Mouse (Mus musculus) CH12.LX (cell line): ENCODE measurements at regions not wholly inside any gene's neighbourhood (a gene's known extent, or its start where the extent isn't known, plus 50 kb on each side); places are given as distances from the start of the nearest gene placed in this dataset.

Experiments used
- DNase-seq: peaks from one replicate; pipeline ENCODE4 v3.0.0-alpha.2; 2013; ENCODE audit errors: extremely low read depth
- H3K27ac ChIP-seq: 2 replicates; pipeline ENCODE4 v1.5.1; 2012; ENCODE audit warnings: low read depth, mild to moderate bottlenecking, control low read depth, moderate library complexity; ENCODE audit not compliant: insufficient read depth
- H3K27me3 ChIP-seq: replicated peaks from 2 replicates; pipeline ENCODE3; 2012; ENCODE audit warnings: inconsistent platforms
- H3K36me3 ChIP-seq, 2 experiments: replicated peaks in 1 of 2; 2 replicates each; pipeline versions ENCODE3 to v1.6.1; 2012; ENCODE audit warnings: inconsistent platforms in 1 of 2, low read length in 1 of 2, mild to moderate bottlenecking in 1 of 2, mixed read lengths in 1 of 2, moderate library complexity in 1 of 2; ENCODE audit not compliant: control insufficient read depth in 1 of 2, insufficient read depth in 1 of 2
- H3K4me1 ChIP-seq, 2 experiments: 2 replicates each; pipeline ENCODE4 v1.6.1; 2012; ENCODE audit warnings: inconsistent platforms in 1 of 2, moderate library complexity in 1 of 2; ENCODE audit not compliant: insufficient read depth in 2 of 2, control insufficient read depth in 1 of 2
- H3K4me2 ChIP-seq: 2 replicates; pipeline ENCODE4 v1.6.1; 2012; ENCODE audit warnings: low read depth, mild to moderate bottlenecking, control low read depth; ENCODE audit not compliant: poor library complexity, insufficient read depth, severe bottlenecking
- H3K4me3 ChIP-seq, 3 experiments: fragments of 150-350 bp in 1 of 3; sonication (generic) in 1 of 3; replicated peaks in 1 of 3; 2 replicates each; pipeline versions ENCODE3 to v1.5.1; 2011 to 2012; ENCODE audit warnings: low read depth in 2 of 3, low read length in 2 of 3, mild to moderate bottlenecking in 2 of 3, moderate library complexity in 2 of 3, control low read depth in 1 of 3, improper control_type of control experiment in 1 of 3, inconsistent platforms in 1 of 3, mixed read lengths in 1 of 3; ENCODE audit not compliant: poor library complexity in 1 of 3
- H3K79me2 ChIP-seq: replicated peaks from 2 replicates; pipeline ENCODE4 v1.6.1; 2012; ENCODE audit warnings: mild to moderate bottlenecking, moderate library complexity; ENCODE audit not compliant: control insufficient read depth, poor library complexity, insufficient read depth, severe bottlenecking; ENCODE audit errors: extremely low read depth
- H3K9ac ChIP-seq: 2 replicates; pipeline ENCODE4 v1.6.1; 2012; ENCODE audit warnings: low read depth, mild to moderate bottlenecking, control low read depth, moderate library complexity; ENCODE audit not compliant: insufficient read depth
- H3K9me3 ChIP-seq: replicated peaks from 2 replicates; pipeline ENCODE3; 2012; ENCODE audit warnings: low read length, inconsistent platforms, mixed read lengths
- CHD1 ChIP-seq: IDR thresholded peaks from 2 replicates; pipeline ENCODE4 v1.6.1; 2012; ENCODE audit warnings: low read depth, low read length, improper control_type of control experiment, inconsistent platforms
- CHD2 ChIP-seq: IDR thresholded peaks from 2 replicates; pipeline ENCODE4 v1.6.1; 2011; ENCODE audit warnings: low read length, improper control_type of control experiment
- CTCF ChIP-seq, 2 experiments: IDR thresholded peaks in 1 of 2; conservative IDR thresholded peaks in 1 of 2; 2 replicates each; pipeline ENCODE4 v1.5.1; 2011 to 2012; ENCODE audit warnings: low read depth in 2 of 2, low read length in 2 of 2, improper control_type of control experiment in 1 of 2, inconsistent platforms in 1 of 2, mild to moderate bottlenecking in 1 of 2, moderate library complexity in 1 of 2
- E2F4 ChIP-seq: IDR thresholded peaks from 2 replicates; pipeline ENCODE4 v1.6.1; 2011; ENCODE audit warnings: low read depth, low read length, improper control_type of control experiment; ENCODE audit not compliant: insufficient replicate concordance
- EP300 ChIP-seq: IDR thresholded peaks from 2 replicates; pipeline ENCODE4 v1.6.1; 2011; ENCODE audit warnings: low read length, improper control_type of control experiment
- ETS1 ChIP-seq: conservative IDR thresholded peaks from 2 replicates; pipeline ENCODE4 v1.6.1; 2012; ENCODE audit warnings: low read depth, mild to moderate bottlenecking, inconsistent platforms, low read length, improper control_type of control experiment, moderate library complexity
- GABPA ChIP-seq: IDR thresholded peaks from 2 replicates; pipeline ENCODE4 v1.6.1; 2012; ENCODE audit warnings: low read depth, low read length, improper control_type of control experiment, inconsistent platforms; ENCODE audit not compliant: insufficient replicate concordance
- HCFC1 ChIP-seq: IDR thresholded peaks from 2 replicates; pipeline ENCODE4 v1.6.1; 2012; ENCODE audit warnings: low read depth, mild to moderate bottlenecking, inconsistent platforms, low read length, improper control_type of control experiment
- JUN ChIP-seq: IDR thresholded peaks from 2 replicates; pipeline ENCODE4 v1.6.1; 2011; ENCODE audit warnings: low read depth, mild to moderate bottlenecking, low read length, improper control_type of control experiment, moderate library complexity; ENCODE audit not compliant: insufficient read depth
- JUND ChIP-seq: conservative IDR thresholded peaks from 2 replicates; pipeline ENCODE4 v1.6.1; 2011; ENCODE audit warnings: low read depth, low read length, improper control_type of control experiment
- KAT2A ChIP-seq: IDR thresholded peaks from 2 replicates; pipeline ENCODE4 v1.6.1; 2012; ENCODE audit warnings: low read length, improper control_type of control experiment, inconsistent platforms; ENCODE audit not compliant: insufficient replicate concordance
- MAFK ChIP-seq: IDR thresholded peaks from 2 replicates; pipeline ENCODE4 v1.6.1; 2011; ENCODE audit warnings: low read length, improper control_type of control experiment; ENCODE audit not compliant: insufficient replicate concordance
- MAX ChIP-seq: IDR thresholded peaks from 2 replicates; pipeline ENCODE4 v1.6.1; 2011; ENCODE audit warnings: low read length, improper control_type of control experiment
- MAZ ChIP-seq: IDR thresholded peaks from 2 replicates; pipeline ENCODE4 v1.6.1; 2012; ENCODE audit warnings: low read depth, mild to moderate bottlenecking, inconsistent platforms, low read length, improper control_type of control experiment, moderate library complexity
- MEF2A ChIP-seq: IDR thresholded peaks from 2 replicates; pipeline ENCODE4 v1.6.1; 2014; ENCODE audit warnings: low read depth, mild to moderate bottlenecking, inconsistent platforms, low read length, improper control_type of control experiment, borderline replicate concordance
- MXI1 ChIP-seq: IDR thresholded peaks from 2 replicates; pipeline ENCODE4 v1.6.1; 2011; ENCODE audit warnings: mild to moderate bottlenecking, low read depth, low read length, improper control_type of control experiment
- MYC ChIP-seq: IDR thresholded peaks from 2 replicates; pipeline ENCODE4 v1.6.1; 2011; ENCODE audit warnings: low read depth, mild to moderate bottlenecking, improper control_type of control experiment, low read length
- NELFE ChIP-seq: IDR thresholded peaks from 2 replicates; pipeline ENCODE4 v1.6.1; 2011; ENCODE audit warnings: low read depth, low read length, improper control_type of control experiment
- POLR2A ChIP-seq: IDR thresholded peaks from 2 replicates; pipeline ENCODE4 v1.6.1; 2011; ENCODE audit warnings: low read depth, mild to moderate bottlenecking, improper control_type of control experiment, low read length
- POLR2AphosphoS2 ChIP-seq: IDR thresholded peaks from 2 replicates; pipeline ENCODE4 v1.6.1; 2011; ENCODE audit warnings: low read depth, low read length, improper control_type of control experiment
- RAD21 ChIP-seq: IDR thresholded peaks from 2 replicates; pipeline ENCODE4 v1.6.1; 2011; ENCODE audit warnings: low read depth, mild to moderate bottlenecking, low read length, improper control_type of control experiment, moderate library complexity
- SIN3A ChIP-seq: IDR thresholded peaks from 2 replicates; pipeline ENCODE4 v1.6.1; 2012; ENCODE audit warnings: low read length, improper control_type of control experiment, inconsistent platforms
- SMC3 ChIP-seq: IDR thresholded peaks from 2 replicates; pipeline ENCODE4 v1.6.1; 2011; ENCODE audit warnings: low read depth, low read length, improper control_type of control experiment
- TBP ChIP-seq: conservative IDR thresholded peaks from 2 replicates; pipeline ENCODE4 v1.6.1; 2011; ENCODE audit warnings: low read depth, low read length, improper control_type of control experiment
- TCF12 ChIP-seq: IDR thresholded peaks from 2 replicates; pipeline ENCODE4 v1.6.1; 2014; ENCODE audit warnings: low read depth, mild to moderate bottlenecking, inconsistent platforms, low read length, improper control_type of control experiment
- USF1 ChIP-seq: IDR thresholded peaks from 2 replicates; pipeline ENCODE4 v1.6.1; 2014; ENCODE audit warnings: low read depth, mild to moderate bottlenecking, inconsistent platforms, low read length, improper control_type of control experiment
- ZC3H11A ChIP-seq: IDR thresholded peaks from 2 replicates; pipeline ENCODE4 v1.6.1; 2012; ENCODE audit warnings: low read depth, mild to moderate bottlenecking, inconsistent platforms, low read length, improper control_type of control experiment
- ZKSCAN1 ChIP-seq: IDR thresholded peaks from 2 replicates; pipeline ENCODE4 v1.6.1; 2012; ENCODE audit warnings: low read depth, inconsistent platforms, low read length, improper control_type of control experiment, borderline replicate concordance
- ZNF384 ChIP-seq: IDR thresholded peaks from 2 replicates; pipeline ENCODE4 v1.6.1; 2012; ENCODE audit warnings: low read depth, low read length, improper control_type of control experiment, inconsistent platforms
- dilution Hi-C: fragments of 300-500 bp; cut with MboI; formaldehyde crosslinking; loops from 2 replicates; pipeline ENCODE4 v1.14.3; 2020; ENCODE audit warnings: low sequenced_read_pairs; ENCODE audit not compliant: extremely low pct_unique_long_range_greater_than_20kb, extremely low pct_ligation_motif_present
- in situ Hi-C: fragments of 300-500 bp; cut with MboI; formaldehyde crosslinking; loops from 3 replicates; pipeline ENCODE4 v1.14.3; 2019; ENCODE audit warnings: low sequenced_read_pairs, low pct_ligation_motif_present, low pct_unique_long_range_greater_than_20kb, mixed read lengths

GRCm38 (mm10) chr2:147979001-147979400 lies 67.8 kb downstream of the Foxa2 start:
- Histone ChIP-seq H3K4me2 (no peak overlapping the region), H3K79me2 (no peaks in the 10 kb centered on the region), H3K27ac (no peak overlapping the region), H3K4me3 (no peak overlapping the region), H3K9me3 (no peaks in the 10 kb centered on the region), H3K36me3 (no peaks in the 10 kb centered on the region), H3K9ac (no peak overlapping the region), H3K27me3 (peaks cover 16% of the 10 kb centered on the region), H3K4me1 (no peaks in the 10 kb centered on the region)
- no peak for TF ChIP-seq NELFE
- TF ChIP-seq ZC3H11A, result no peak
- no peak for TF ChIP-seq CTCF (conservative IDR thresholded peaks at IDR 0.05 in 1 of 2, IDR thresholded peaks at IDR 0.05 in 1 of 2; ENCODE audit: low read depth in 2 of 2, low read length in 2 of 2)
- TF ChIP-seq EP300, result no peak
- no peak for TF ChIP-seq POLR2AphosphoS2
- TF ChIP-seq USF1, result no peak
- TF ChIP-seq MXI1, result no peak
- TF ChIP-seq HCFC1, result no peak
- no peak for TF ChIP-seq KAT2A
- TF ChIP-seq E2F4, result no peak
- no peak for TF ChIP-seq TBP
- no peak for TF ChIP-seq TCF12
- no peak for TF ChIP-seq GABPA
- TF ChIP-seq ETS1, result no peak
- no peak for TF ChIP-seq CHD2
- no peak for TF ChIP-seq MAFK
- TF ChIP-seq MYC, result no peak
- no peak for TF ChIP-seq CHD1
- TF ChIP-seq, all 38 proteins: peak for 0
- in situ Hi-C loops (no loop called here), dilution Hi-C loops (no loop called here)
- DNase-seq, result no peak

- Histone ChIP-seq H3K27ac (no peak overlapping the region), H3K9me3 (no peaks in the 10 kb centered on the region), H3K27me3 (peaks cover 3% of the 10 kb centered on the region), H3K4me2 (no peak overlapping the region)
- TF ChIP-seq MXI1 (no peak), TCF12 (no peak), SIN3A (no peak), MEF2A (no peak), POLR2AphosphoS2 (no peak), CTCF (conservative IDR thresholded peaks at IDR 0.05 in 1 of 2, IDR thresholded peaks at IDR 0.05 in 1 of 2; ENCODE audit: low read depth in 2 of 2, low read length in 2 of 2) (no peak), CHD1 (no peak), HCFC1 (no peak), MAX (no peak), SMC3 (no peak), ZKSCAN1 (no peak), ZNF384 (no peak), RAD21 (no peak), JUN (no peak), POLR2A (no peak), JUND (no peak), MAZ (no peak)
- TF ChIP-seq, all 38 proteins: peak for 0
- H3K4me1 ChIP-seq, result peaks cover 0 to 3% of the 10 kb centered on the region in 2 experiments; a peak in 1 of 4 replicates
- no peak for DNase-seq
- H3K9ac ChIP-seq, result no peak overlapping the region
- H3K79me2 ChIP-seq, result no peaks in the 10 kb centered on the region
- in situ Hi-C loops (no loop called here), dilution Hi-C loops (no loop called here)
- no peak overlapping the region for H3K4me3 ChIP-seq
- H3K36me3 ChIP-seq, result no peaks in the 10 kb centered on the region
These were observed 72.0 kb downstream of the Foxa2 start for GRCm38 (mm10) chr2:147974776-147975175.
